Mouse (Mus musculus) heart, embryonic 12.5 days (tissue): ENCODE measurements around the gene Olfr213. TPM values are rescaled to one million over a fixed set of nuclear protein-coding genes. Genes with fewer than 3 reads are reported as not detected.
"Not testable (repeated sequence)": the region's sequence is repeated elsewhere in the genome, so short reads cannot be mapped to it uniquely, and the experiment has no call there.

Experiments
- ATAC-seq: fragments of 200-750 bp; cut with Nextera tagmentation; 2 replicates; pipeline ENCODE4 v1.8.0; 2017; ENCODE audit warnings: moderate TSS enrichment, moderate library complexity; ENCODE audit not compliant: insufficient number of reproducible peaks, low FRiP score
- H3K27ac ChIP-seq: fragments of 300-500 bp; sonication (generic); 2 replicates; pipeline ENCODE4 v1.5.1; 2016; ENCODE audit warnings: mild to moderate bottlenecking, moderate library complexity; ENCODE audit not compliant: poor library complexity, severe bottlenecking
- H3K27me3 ChIP-seq: fragments of 300-500 bp; sonication (generic); replicated peaks from 2 replicates; pipeline ENCODE4 v1.6.1; 2016; ENCODE audit warnings: mild to moderate bottlenecking, moderate library complexity
- H3K36me3 ChIP-seq: fragments of 300-500 bp; sonication (generic); 2 replicates; pipeline ENCODE4 v1.6.1; 2016; ENCODE audit warnings: mild to moderate bottlenecking, moderate library complexity
- H3K4me1 ChIP-seq: fragments of 300-500 bp; sonication (generic); replicated peaks from 2 replicates; pipeline ENCODE4 v1.6.1; 2016; ENCODE audit warnings: mild to moderate bottlenecking
- H3K4me2 ChIP-seq: fragments of 300-500 bp; sonication (generic); 2 replicates; pipeline ENCODE4 v1.6.1; 2016; ENCODE audit warnings: mild to moderate bottlenecking, moderate library complexity
- H3K4me3 ChIP-seq: fragments of 300-500 bp; sonication (generic); 2 replicates; pipeline ENCODE4 v1.5.1; 2016; ENCODE audit warnings: mild to moderate bottlenecking
- H3K9ac ChIP-seq: fragments of 300-500 bp; sonication (generic); 2 replicates; pipeline ENCODE4 v1.6.1; 2016; ENCODE audit warnings: mild to moderate bottlenecking, moderate library complexity
- H3K9me3 ChIP-seq: fragments of 300-500 bp; sonication (generic); replicated peaks from 2 replicates; pipeline ENCODE4 v1.6.1; 2016; ENCODE audit warnings: mild to moderate bottlenecking, moderate library complexity
- WGBS: fragments of 180-500 bp; shearing (Covaris S2); methylation state at CpG from one replicate; pipeline ENCODE4 v1.1.7; 2016; 5-methylcytosine and 5-hydroxymethylcytosine counted together
- polyA plus RNA-seq: library from polyadenylated mRNA; unstranded; fragments of >200 nt; fragmentation: Nextera tagmentation; extraction: Ambion mirVana; gene quantifications from 2 replicates; pipeline ENCODE4 v1.2.1, GENCODE M21; 2016

Olfr213 gene
- polyA plus RNA-seq, result not detected in 2 replicates

DNA sequence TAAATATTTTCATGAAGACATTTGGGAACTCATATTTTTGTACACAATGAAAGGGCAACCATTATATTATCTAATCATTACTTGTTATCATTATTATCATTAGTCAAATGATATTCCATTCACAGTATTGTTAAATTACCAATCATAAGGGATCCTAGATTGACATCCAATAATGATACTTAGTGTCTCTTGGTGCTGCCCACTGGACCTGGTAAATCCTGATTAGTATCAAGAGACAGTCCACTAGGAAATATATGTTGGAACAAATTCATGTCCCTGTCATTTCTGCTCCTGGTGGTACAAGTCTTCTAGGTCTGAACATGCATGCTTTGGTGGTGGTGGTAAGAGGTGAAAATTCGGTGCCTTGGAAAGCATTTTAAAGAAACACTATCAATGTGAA, at the start of gene Olfr213:
TSS of gene Olfr213 (plus strand) at position 301 of the 400 bp plus-strand sequence.
- no peak within 1 kb of the TSS for H3K4me2 ChIP-seq
- 0 out of 2 replicates have a peak, but pooled peaks cover 4% of the 10 kb centered on the region for H3K27me3 ChIP-seq
- no peak for ATAC-seq
- no peaks in the 10 kb centered on the region for H3K36me3 ChIP-seq
- no peak within 1 kb of the TSS for H3K27ac ChIP-seq
- H3K9ac ChIP-seq, result no peak within 1 kb of the TSS
- no peaks in the 10 kb centered on the region for H3K4me1 ChIP-seq
- no peak within 1 kb of the TSS for H3K4me3 ChIP-seq
- no peaks in the 10 kb centered on the region for H3K9me3 ChIP-seq
- WGBS, result 67% methylated on average over 1 of the region's 1 CpGs

DNA sequence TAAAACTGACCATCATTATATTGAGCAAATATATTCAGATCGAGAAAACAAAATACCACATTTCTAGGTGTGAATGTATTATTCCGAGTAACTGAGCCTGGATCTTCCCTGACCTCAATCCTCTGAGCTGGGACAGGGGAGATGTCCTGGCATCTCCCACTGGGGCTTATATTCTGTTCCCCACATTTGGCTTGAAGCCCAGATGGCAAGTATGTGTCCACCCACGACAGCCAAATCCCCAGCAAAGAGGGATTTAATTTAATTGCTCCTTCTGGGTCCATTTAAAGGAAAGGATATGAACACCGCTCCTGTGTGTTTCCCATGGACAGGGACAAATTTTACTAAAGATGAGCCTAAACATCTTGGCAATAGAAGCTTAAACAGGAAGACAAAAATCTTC, 49.5 kb upstream of the Olfr213 start, which contains the start of gene Olfr211:
TSS of gene Olfr211 (plus strand) at position 301 of the 400 bp plus-strand sequence.
- Histone ChIP-seq H3K27ac (no peak within 1 kb of the TSS), H3K9me3 (no peaks in the 10 kb centered on the region), H3K4me3 (no peak within 1 kb of the TSS), H3K4me2 (no peak within 1 kb of the TSS), H3K4me1 (no peaks in the 10 kb centered on the region), H3K36me3 (no peaks in the 10 kb centered on the region), H3K9ac (no peak within 1 kb of the TSS), H3K27me3 (peaks cover 5% of the 10 kb centered on the region; the same call in 1 of the 2 replicates)
- no peak for ATAC-seq
- 73% methylated on average over 4 of the region's 4 CpGs for WGBS

DNA sequence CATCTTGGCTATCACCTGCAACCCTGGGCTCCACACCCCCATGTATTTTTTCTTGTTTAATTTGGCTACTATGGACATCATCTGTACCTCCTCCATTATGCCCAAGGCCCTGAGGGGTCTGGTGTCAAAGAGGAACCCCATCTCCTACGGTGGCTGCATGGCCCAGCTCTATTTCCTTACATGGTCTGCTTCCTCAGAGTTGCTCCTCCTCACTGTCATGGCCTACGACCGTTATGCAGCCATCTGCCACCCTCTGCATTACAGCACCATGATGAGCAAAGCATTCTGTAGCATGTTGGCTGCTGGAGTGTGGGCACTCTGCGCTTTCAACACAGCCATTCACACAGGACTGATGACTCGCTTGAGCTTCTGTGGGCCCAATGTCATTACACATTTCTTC, 44.5 kb upstream of the Olfr213 start:
- Histone ChIP-seq H3K9me3 (no peaks in the 10 kb centered on the region), H3K4me2 (no peak overlapping the region), H3K4me1 (no peaks in the 10 kb centered on the region), H3K36me3 (no peaks in the 10 kb centered on the region), H3K9ac (no peak overlapping the region), H3K27me3 (peaks cover 5% of the 10 kb centered on the region; the same call in 1 of the 2 replicates), H3K4me3 (no peak overlapping the region), H3K27ac (no peak overlapping the region)
- WGBS, result 83% methylated on average over 5 of the region's 5 CpGs
- no peak for ATAC-seq

DNA sequence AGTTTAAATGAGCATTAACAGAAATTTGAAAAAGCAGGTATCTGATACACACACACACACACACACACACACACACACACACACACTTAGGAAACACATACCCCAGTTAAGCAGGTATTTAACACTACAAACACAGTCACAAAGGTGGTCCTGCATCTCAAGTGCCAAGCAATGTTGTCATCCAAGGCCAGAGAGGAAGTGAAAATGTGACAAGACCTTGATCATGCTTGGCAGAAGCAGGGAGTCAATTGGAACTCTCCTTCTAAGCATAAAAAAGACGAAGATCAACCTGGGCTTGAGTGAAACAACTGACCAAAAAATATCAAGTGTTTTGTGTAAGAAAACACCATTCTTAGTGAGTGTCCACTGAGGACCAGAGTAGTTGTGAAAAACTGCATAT, 42.3 kb upstream of the Olfr213 start:
- Histone ChIP-seq H3K27me3 (no peaks in the 10 kb centered on the region; the same call in 1 of the 2 replicates), H3K4me3 (no peak overlapping the region), H3K36me3 (no peaks in the 10 kb centered on the region), H3K9me3 (no peaks in the 10 kb centered on the region), H3K9ac (no peak overlapping the region), H3K4me2 (no peak overlapping the region), H3K27ac (no peak overlapping the region), H3K4me1 (no peaks in the 10 kb centered on the region)
- WGBS, result 76% methylated on average over 1 of the region's 1 CpGs
- no peak for ATAC-seq

DNA sequence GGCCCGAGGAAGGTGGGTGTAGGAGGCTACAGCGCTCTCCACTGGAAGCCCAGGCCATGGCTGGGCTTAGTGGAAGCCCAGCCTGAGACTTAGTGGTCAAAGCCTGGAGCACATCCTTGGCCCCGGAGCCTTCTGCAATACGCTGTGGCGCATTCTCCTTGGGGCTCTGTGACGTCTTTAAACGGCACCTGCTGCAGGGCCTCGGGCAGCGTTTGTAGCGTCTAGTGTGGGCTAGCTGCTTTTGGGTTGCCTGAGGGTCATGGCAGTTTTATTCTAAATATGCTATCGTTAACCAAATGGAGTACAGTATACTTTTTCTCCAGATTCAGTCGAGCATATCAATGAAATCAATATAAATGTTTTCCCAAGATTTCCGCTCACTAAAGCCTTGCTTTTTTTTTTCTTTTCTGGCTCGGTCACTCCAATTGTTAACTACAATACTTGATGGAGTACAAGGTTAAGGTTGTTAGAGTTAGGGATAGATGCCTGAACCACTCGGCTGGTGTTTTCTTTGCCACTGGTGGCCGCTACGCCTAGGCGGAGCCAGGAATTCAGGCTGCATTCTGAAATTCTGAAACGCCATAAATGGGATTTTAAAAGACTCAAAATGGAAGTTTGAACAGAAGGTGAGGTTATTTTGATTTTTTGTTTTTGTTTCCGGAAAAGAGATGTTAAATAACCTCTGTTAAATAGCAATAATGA, 31.8 kb upstream of the Olfr213 start, which contains the start of gene Olfr212:
TSS of gene Olfr212 (plus strand) at position 215 of the 702 bp plus-strand sequence.
- H3K4me2 ChIP-seq, ATAC-seq, H3K27ac ChIP-seq, H3K9ac ChIP-seq, H3K4me3 ChIP-seq, H3K27me3 ChIP-seq, H3K4me1 ChIP-seq, H3K36me3 ChIP-seq: not testable (repeated sequence)
- H3K9me3 ChIP-seq, result peaks cover 31% of the 10 kb centered on the region
- whole genome bisulfite sequencing, result 81% methylated on average over 20 of the region's 20 CpGs

DNA sequence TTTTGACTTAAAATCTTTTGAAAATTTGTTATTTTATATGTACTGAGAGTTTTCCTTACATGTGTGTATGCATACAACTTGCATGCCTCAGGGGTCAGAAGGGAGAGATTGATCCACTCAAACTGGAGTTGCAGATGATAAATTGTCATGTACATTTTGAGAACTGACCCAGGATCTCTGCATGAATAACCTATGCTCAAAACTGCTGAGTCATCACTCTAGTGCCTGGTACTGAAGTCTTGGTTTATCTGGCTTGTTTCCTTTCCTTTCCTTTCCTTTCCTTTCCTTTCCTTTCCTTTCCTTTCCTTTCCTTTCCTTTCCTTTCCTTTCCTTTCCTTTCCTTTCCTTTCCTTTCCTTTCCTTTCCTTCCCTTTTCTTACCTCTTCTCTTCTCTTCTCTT, 23.4 kb upstream of the Olfr213 start:
- H3K4me2 ChIP-seq, result no peak overlapping the region
- no peak overlapping the region for H3K27ac ChIP-seq
- H3K27me3 ChIP-seq, result no peaks in the 10 kb centered on the region
- H3K4me3 ChIP-seq, result no peak overlapping the region
- no peaks in the 10 kb centered on the region for H3K9me3 ChIP-seq
- no peak for ATAC-seq
- no peaks in the 10 kb centered on the region for H3K4me1 ChIP-seq
- no peaks in the 10 kb centered on the region for H3K36me3 ChIP-seq
- no peak overlapping the region for H3K9ac ChIP-seq

DNA sequence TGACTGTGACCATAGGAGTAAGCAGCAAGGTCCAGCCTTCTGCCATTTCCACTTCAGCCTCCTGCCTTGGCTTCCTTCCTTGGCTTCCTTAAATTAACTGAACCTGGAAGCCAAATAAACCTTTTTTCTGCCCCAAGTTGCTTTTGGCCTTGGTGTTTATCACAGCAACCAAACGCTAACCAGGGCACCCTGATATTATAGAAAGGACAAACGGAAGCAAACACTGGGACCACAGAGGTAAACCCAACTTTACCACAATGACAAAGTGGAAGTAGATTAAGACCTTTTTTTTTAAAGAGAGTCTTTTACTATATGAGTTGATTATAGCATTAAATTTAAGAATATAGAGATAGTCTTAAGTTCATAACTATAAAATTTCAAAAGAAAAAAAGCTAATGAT, 4.2 kb downstream of the Olfr213 start:
- no peak for ATAC-seq
- no peak overlapping the region for H3K9ac ChIP-seq
- H3K4me3 ChIP-seq, result no peak overlapping the region
- no peaks in the 10 kb centered on the region for H3K4me1 ChIP-seq
- no peaks in the 10 kb centered on the region for H3K9me3 ChIP-seq
- 76% methylated on average over 2 of the region's 2 CpGs for WGBS
- no peak overlapping the region for H3K4me2 ChIP-seq
- no peaks in the 10 kb centered on the region for H3K36me3 ChIP-seq
- no peak overlapping the region for H3K27ac ChIP-seq
- H3K27me3 ChIP-seq, result 0 out of 2 replicates have a peak, but pooled peaks cover 7% of the 10 kb centered on the region

DNA sequence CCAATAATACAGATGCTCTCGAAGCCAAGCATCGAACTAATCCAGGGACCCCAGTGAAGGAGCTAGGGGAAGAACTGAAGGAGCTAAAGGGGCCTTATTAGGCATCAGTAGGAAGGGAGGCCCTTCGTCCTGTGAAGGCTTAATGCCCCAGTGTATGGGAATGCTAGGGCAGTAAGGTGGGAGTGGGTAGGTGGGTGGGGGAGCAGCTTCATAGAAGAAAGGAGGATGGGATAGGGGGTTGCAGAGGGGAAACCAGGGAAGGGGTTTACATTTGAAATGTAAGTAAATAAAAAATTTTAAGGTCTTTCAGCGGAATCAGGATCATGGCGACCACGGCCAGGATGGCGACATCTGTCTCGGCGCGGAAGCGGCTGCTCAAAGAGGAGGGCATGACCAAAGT, 12.6 kb downstream of the Olfr213 start, which contains the start of gene Gm5580:
TSS of gene Gm5580 (plus strand) at position 301 of the 400 bp plus-strand sequence.
- H3K9ac ChIP-seq, ATAC-seq: not testable (repeated sequence)
- 89% methylated on average over 11 of the region's 11 CpGs for WGBS

DNA sequence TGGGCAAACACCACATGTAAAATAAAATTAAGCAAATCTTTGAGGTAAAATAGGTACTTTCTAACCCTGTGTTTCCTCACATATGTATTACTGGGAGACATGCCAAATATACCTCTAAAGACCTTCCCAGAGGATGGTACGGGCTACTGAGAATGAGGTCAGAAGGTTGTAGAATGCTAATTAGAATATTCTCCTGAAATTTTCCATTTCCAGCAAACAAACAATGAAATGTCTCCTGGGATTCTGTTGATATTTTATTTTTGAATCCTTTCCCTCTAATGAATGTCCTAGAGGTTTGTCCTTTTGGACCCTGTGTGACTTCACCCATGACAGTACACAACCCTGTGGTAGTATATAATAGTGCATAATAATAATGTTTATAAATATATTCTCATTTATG, 15.7 kb downstream of the Olfr213 start, which contains the start of gene Olfr214:
TSS of gene Olfr214 (plus strand) at position 301 of the 400 bp plus-strand sequence.
- H3K27ac ChIP-seq, result no peak within 1 kb of the TSS
- ATAC-seq, result no peak
- 75% methylated on average over 1 of the region's 1 CpGs for WGBS

More for the DNA sequence above, 12.6 kb downstream of the Olfr213 start, which contains the start of gene Gm5580:
- not testable (repeated sequence) for H3K36me3 ChIP-seq, H3K4me2 ChIP-seq, H3K27ac ChIP-seq, H3K4me1 ChIP-seq, H3K27me3 ChIP-seq, H3K9me3 ChIP-seq, H3K4me3 ChIP-seq

DNA sequence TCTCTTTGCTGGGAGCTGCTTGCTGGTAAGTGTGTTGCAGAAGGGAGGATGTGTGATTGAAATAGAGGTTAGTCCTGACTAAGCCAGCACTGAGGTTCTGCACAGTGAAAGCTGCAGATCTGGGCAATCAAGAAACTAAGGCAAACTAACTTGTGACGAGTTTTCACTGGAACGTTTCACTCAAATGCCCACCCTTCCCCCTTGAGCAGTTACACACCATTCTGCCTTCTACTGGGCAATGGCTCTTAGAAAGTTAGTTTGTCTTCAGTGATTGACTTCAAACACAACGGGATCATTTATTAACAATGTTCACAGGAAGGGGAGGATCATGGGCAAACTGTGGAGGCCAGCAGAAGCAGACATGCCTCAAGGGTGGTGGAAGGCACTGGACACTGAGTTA, 16.7 kb downstream of the Olfr213 start:
- Histone ChIP-seq H3K36me3 (no peaks in the 10 kb centered on the region), H3K4me2 (no peak overlapping the region), H3K9ac (no peak overlapping the region), H3K4me1 (no peaks in the 10 kb centered on the region), H3K27ac (no peak overlapping the region), H3K9me3 (no peaks in the 10 kb centered on the region), H3K27me3 (0 out of 2 replicates have a peak, but pooled peaks cover 3% of the 10 kb centered on the region), H3K4me3 (no peak overlapping the region)
- 67% methylated on average over 3 of the region's 3 CpGs for whole genome bisulfite sequencing
- no peak for ATAC-seq

More for the DNA sequence above, 15.7 kb downstream of the Olfr213 start, which contains the start of gene Olfr214:
- 0 out of 2 replicates have a peak, but pooled peaks cover 1% of the 10 kb centered on the region for H3K27me3 ChIP-seq
- no peak within 1 kb of the TSS for H3K4me3 ChIP-seq
- H3K9me3 ChIP-seq, result no peaks in the 10 kb centered on the region
- H3K4me2 ChIP-seq, result no peak within 1 kb of the TSS
- H3K9ac ChIP-seq, result no peak within 1 kb of the TSS
- no peaks in the 10 kb centered on the region for H3K36me3 ChIP-seq
- no peaks in the 10 kb centered on the region for H3K4me1 ChIP-seq

DNA sequence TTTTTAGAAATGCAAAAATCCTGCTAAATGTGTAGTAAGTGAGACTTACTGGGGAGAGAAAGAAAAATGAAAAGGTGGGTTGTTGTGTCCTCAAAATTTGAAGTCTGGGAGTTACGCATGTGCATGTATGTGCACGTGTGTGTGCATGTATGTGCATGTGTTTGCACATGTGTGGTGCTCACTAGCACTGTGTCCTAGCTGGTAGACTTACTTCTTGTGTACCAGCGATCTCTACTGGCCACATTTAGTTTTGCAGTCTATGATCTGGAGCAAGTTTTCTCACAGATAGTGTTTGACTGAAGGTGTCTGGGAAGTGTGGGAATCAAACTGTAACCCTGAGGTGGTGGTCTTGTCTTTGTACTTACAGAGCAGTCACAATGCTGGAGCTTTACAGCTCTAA, 31.6 kb downstream of the Olfr213 start:
- no peaks in the 10 kb centered on the region for H3K9me3 ChIP-seq
- H3K36me3 ChIP-seq, result no peaks in the 10 kb centered on the region
- H3K27ac ChIP-seq, result no peak overlapping the region
- no peak for ATAC-seq
- 30% methylated on average over 3 of the region's 3 CpGs for WGBS
- no peak overlapping the region for H3K9ac ChIP-seq
- no peaks in the 10 kb centered on the region for H3K4me1 ChIP-seq
- H3K27me3 ChIP-seq, result 0 out of 2 replicates have a peak, but pooled peaks cover 6% of the 10 kb centered on the region
- no peak overlapping the region for H3K4me3 ChIP-seq
- no peak overlapping the region for H3K4me2 ChIP-seq
